Mouse (Mus musculus) MEL (cell line): Measurements from ENCODE around the gene Zfp512. TPM values are rescaled to one million over a fixed set of nuclear protein-coding genes. Genes with fewer than 3 reads are reported as not detected.

Experiments used
- DNase-seq: peaks from one replicate; pipeline ENCODE4 v3.0.0; 2011; ENCODE audit warnings: low read depth, low spot score
- H3K27ac ChIP-seq: 2 replicates; pipeline ENCODE4 v1.5.1; 2012; ENCODE audit warnings: low read depth, mild to moderate bottlenecking, control low read depth, low read length, moderate library complexity; ENCODE audit not compliant: control insufficient read depth
- H3K27me3 ChIP-seq, 2 experiments: fragments of 150-350 bp in 1 of 2; sonication (generic) in 1 of 2; 2 replicates each; pipeline ENCODE4 v1.6.1; 2012; ENCODE audit warnings: low read length in 2 of 2, mild to moderate bottlenecking in 2 of 2, improper control_type of control experiment in 1 of 2, moderate library complexity in 1 of 2; ENCODE audit not compliant: insufficient read depth in 2 of 2, control insufficient read depth in 1 of 2
- H3K36me3 ChIP-seq, 2 experiments: 2 replicates each; pipeline ENCODE4 v1.6.1; 2012 to 2014; ENCODE audit warnings: low read length in 2 of 2, improper control_type of control experiment in 1 of 2, inconsistent platforms in 1 of 2, mild to moderate bottlenecking in 1 of 2; ENCODE audit not compliant: insufficient read depth in 2 of 2, control insufficient read depth in 1 of 2
- H3K4me1 ChIP-seq, 2 experiments: fragments of 150-350 bp in 1 of 2; sonication (generic) in 1 of 2; 2 replicates each; pipeline ENCODE4 v1.6.1; 2012; ENCODE audit warnings: low read length in 2 of 2, improper control_type of control experiment in 1 of 2, mild to moderate bottlenecking in 1 of 2; ENCODE audit not compliant: insufficient read depth in 2 of 2, control insufficient read depth in 1 of 2
- H3K4me3 ChIP-seq, 2 experiments: fragments of 150-350 bp in 1 of 2; sonication (generic) in 1 of 2; 2 replicates each; pipeline ENCODE4 v1.5.1; 2012; ENCODE audit warnings: low read depth in 2 of 2, low read length in 2 of 2, mild to moderate bottlenecking in 2 of 2, moderate library complexity in 2 of 2, control low read depth in 1 of 2, improper control_type of control experiment in 1 of 2; ENCODE audit not compliant: control insufficient read depth in 1 of 2, insufficient read depth in 1 of 2
- H3K79me2 ChIP-seq: 2 replicates; pipeline ENCODE4 v1.6.1; 2012; ENCODE audit warnings: mild to moderate bottlenecking, low read length, moderate library complexity; ENCODE audit not compliant: control insufficient read depth, poor library complexity, insufficient read depth
- H3K9ac ChIP-seq: 2 replicates; pipeline ENCODE4 v1.6.1; 2012; ENCODE audit warnings: low read depth, mild to moderate bottlenecking, control low read depth, low read length, moderate library complexity; ENCODE audit not compliant: control insufficient read depth, poor library complexity, severe bottlenecking
- H3K9me3 ChIP-seq: fragments of 150-350 bp; sonication (generic); replicated peaks from 2 replicates; pipeline ENCODE4 v1.6.1; 2012; ENCODE audit warnings: mild to moderate bottlenecking, low read length, improper control_type of control experiment, moderate library complexity; ENCODE audit not compliant: insufficient read depth
- BHLHE40 ChIP-seq: IDR thresholded peaks from 2 replicates; pipeline ENCODE4 v1.6.1; 2012; ENCODE audit warnings: low read depth, mild to moderate bottlenecking, inconsistent platforms, low read length, improper control_type of control experiment, borderline replicate concordance
- CHD1 ChIP-seq: IDR thresholded peaks from 2 replicates; pipeline ENCODE4 v1.6.1; 2012; ENCODE audit warnings: low read depth, mild to moderate bottlenecking, inconsistent platforms, low read length, improper control_type of control experiment
- CHD2 ChIP-seq: IDR thresholded peaks from 2 replicates; pipeline ENCODE4 v1.6.1; 2011; ENCODE audit warnings: low read length, improper control_type of control experiment
- CTCF ChIP-seq, 3 experiments: IDR thresholded peaks in 2 of 3; conservative IDR thresholded peaks in 1 of 3; 2 replicates each; pipeline ENCODE4 v1.5.1; 2011 to 2012; ENCODE audit warnings: low read length in 3 of 3, low read depth in 2 of 3, mild to moderate bottlenecking in 2 of 3, improper control_type of control experiment in 1 of 3, inconsistent platforms in 1 of 3, mixed read lengths in 1 of 3, moderate library complexity in 1 of 3; ENCODE audit not compliant: control insufficient read depth in 1 of 3, insufficient read depth in 1 of 3, poor library complexity in 1 of 3, severe bottlenecking in 1 of 3
- ELF1 ChIP-seq: IDR thresholded peaks from 2 replicates; pipeline ENCODE4 v1.6.1; 2014; ENCODE audit warnings: low read depth, mild to moderate bottlenecking, inconsistent platforms, low read length, improper control_type of control experiment, moderate library complexity
- EP300 ChIP-seq, 2 experiments: IDR thresholded peaks; 2 replicates each; pipeline ENCODE4 v1.6.1; 2011; ENCODE audit warnings: improper control_type of control experiment in 2 of 2, low read length in 2 of 2, low read depth in 1 of 2, mild to moderate bottlenecking in 1 of 2
- ETS1 ChIP-seq: IDR thresholded peaks from 2 replicates; pipeline ENCODE4 v1.6.1; 2012; ENCODE audit warnings: low read depth, mild to moderate bottlenecking, inconsistent platforms, low read length, improper control_type of control experiment, moderate library complexity
- GABPA ChIP-seq: IDR thresholded peaks from 2 replicates; pipeline ENCODE4 v1.6.1; 2012; ENCODE audit warnings: low read depth, mild to moderate bottlenecking, inconsistent platforms, low read length, improper control_type of control experiment, moderate library complexity
- GATA1 ChIP-seq: IDR thresholded peaks from 2 replicates; pipeline ENCODE4 v1.6.1; 2011; ENCODE audit warnings: low read depth, low read length, improper control_type of control experiment
- HCFC1 ChIP-seq: IDR thresholded peaks from 2 replicates; pipeline ENCODE4 v1.6.1; 2012; ENCODE audit warnings: low read depth, mild to moderate bottlenecking, inconsistent platforms, low read length, improper control_type of control experiment, moderate library complexity
- JUND ChIP-seq: IDR thresholded peaks from 2 replicates; pipeline ENCODE4 v1.6.1; 2011; ENCODE audit warnings: low read depth, mild to moderate bottlenecking, improper control_type of control experiment, low read length
- KAT2A ChIP-seq: conservative IDR thresholded peaks from 2 replicates; pipeline ENCODE4 v1.6.1; 2012; ENCODE audit warnings: low read depth, low read length, improper control_type of control experiment, inconsistent platforms
- MAFK ChIP-seq: IDR thresholded peaks from 2 replicates; pipeline ENCODE4 v1.6.1; 2011; ENCODE audit warnings: low read depth, mild to moderate bottlenecking, low read length, improper control_type of control experiment, borderline replicate concordance
- MAX ChIP-seq: IDR thresholded peaks from 2 replicates; pipeline ENCODE4 v1.6.1; 2011; ENCODE audit warnings: low read length, improper control_type of control experiment
- MAZ ChIP-seq: IDR thresholded peaks from 2 replicates; pipeline ENCODE4 v1.6.1; 2012; ENCODE audit warnings: low read depth, mild to moderate bottlenecking, inconsistent platforms, low read length, improper control_type of control experiment
- MEF2A ChIP-seq: IDR thresholded peaks from 2 replicates; pipeline ENCODE4 v1.6.1; 2014; ENCODE audit warnings: low read depth, mild to moderate bottlenecking, inconsistent platforms, low read length, improper control_type of control experiment; ENCODE audit not compliant: poor library complexity, insufficient replicate concordance, severe bottlenecking; ENCODE audit errors: extremely low read depth
- MXI1 ChIP-seq: IDR thresholded peaks from 2 replicates; pipeline ENCODE4 v1.6.1; 2011; ENCODE audit warnings: mild to moderate bottlenecking, low read depth, low read length, improper control_type of control experiment
- MYC ChIP-seq: IDR thresholded peaks from 2 replicates; pipeline ENCODE4 v1.6.1; 2011; ENCODE audit warnings: low read depth, mild to moderate bottlenecking, low read length, improper control_type of control experiment, moderate library complexity
- NELFE ChIP-seq: IDR thresholded peaks from 2 replicates; pipeline ENCODE4 v1.6.1; 2011; ENCODE audit warnings: low read depth, low read length, improper control_type of control experiment
- NRF1 ChIP-seq: IDR thresholded peaks from 2 replicates; pipeline ENCODE4 v1.6.1; 2014; ENCODE audit warnings: low read depth, mild to moderate bottlenecking, inconsistent platforms, low read length, improper control_type of control experiment, moderate library complexity; ENCODE audit not compliant: poor library complexity, insufficient read depth, severe bottlenecking
- POLR2A ChIP-seq, 2 experiments: IDR thresholded peaks; 2 replicates each; pipeline ENCODE4 v1.6.1; 2011 to 2012; ENCODE audit warnings: low read length in 2 of 2, mild to moderate bottlenecking in 2 of 2, control low read depth in 1 of 2, improper control_type of control experiment in 1 of 2, low read depth in 1 of 2, moderate library complexity in 1 of 2; ENCODE audit not compliant: control insufficient read depth in 1 of 2, insufficient read depth in 1 of 2, poor library complexity in 1 of 2
- POLR2AphosphoS2 ChIP-seq: IDR thresholded peaks from 2 replicates; pipeline ENCODE4 v1.6.1; 2011; ENCODE audit warnings: low read length, improper control_type of control experiment
- POLR2AphosphoS5 ChIP-seq: IDR thresholded peaks from 2 replicates; pipeline ENCODE4 v1.6.1; 2012; ENCODE audit warnings: low read depth, borderline replicate concordance, mild to moderate bottlenecking, inconsistent platforms, low read length, moderate library complexity, mixed read lengths
- RAD21 ChIP-seq: IDR thresholded peaks from 2 replicates; pipeline ENCODE4 v1.6.1; 2011; ENCODE audit warnings: mild to moderate bottlenecking, low read depth, low read length, improper control_type of control experiment
- RCOR1 ChIP-seq: IDR thresholded peaks from 2 replicates; pipeline ENCODE4 v1.6.1; 2012; ENCODE audit warnings: low read depth, mild to moderate bottlenecking, inconsistent platforms, low read length, improper control_type of control experiment
- SIN3A ChIP-seq: IDR thresholded peaks from 2 replicates; pipeline ENCODE4 v1.6.1; 2012; ENCODE audit warnings: low read length, improper control_type of control experiment, inconsistent platforms
- TAL1 ChIP-seq: IDR thresholded peaks from 2 replicates; pipeline ENCODE4 v1.6.1; 2012; ENCODE audit warnings: mild to moderate bottlenecking, inconsistent platforms, low read length, moderate library complexity, mixed read lengths
- TBP ChIP-seq: IDR thresholded peaks from 2 replicates; pipeline ENCODE4 v1.8.0; 2011; ENCODE audit warnings: low read depth, low read length, improper control_type of control experiment
- TCF12 ChIP-seq: IDR thresholded peaks from 2 replicates; pipeline ENCODE4 v1.6.1; 2014; ENCODE audit warnings: low read depth, mild to moderate bottlenecking, inconsistent platforms, low read length, improper control_type of control experiment, moderate library complexity
- UBTF ChIP-seq: IDR thresholded peaks from 2 replicates; pipeline ENCODE4 v1.6.1; 2012; ENCODE audit warnings: low read depth, mild to moderate bottlenecking, inconsistent platforms, low read length, improper control_type of control experiment, moderate library complexity, borderline replicate concordance; ENCODE audit not compliant: insufficient read depth
- USF1 ChIP-seq: IDR thresholded peaks from 2 replicates; pipeline ENCODE4 v1.6.1; 2014; ENCODE audit warnings: low read depth, mild to moderate bottlenecking, inconsistent platforms, low read length, improper control_type of control experiment, moderate library complexity
- USF2 ChIP-seq, 2 experiments: IDR thresholded peaks; 2 replicates each; pipeline ENCODE4 v1.6.1; 2011 to 2012; ENCODE audit warnings: improper control_type of control experiment in 2 of 2, low read length in 2 of 2, borderline replicate concordance in 1 of 2, inconsistent platforms in 1 of 2, low read depth in 1 of 2, mild to moderate bottlenecking in 1 of 2; ENCODE audit not compliant: insufficient read depth in 1 of 2
- ZC3H11A ChIP-seq: IDR thresholded peaks from 2 replicates; pipeline ENCODE4 v1.6.1; 2012; ENCODE audit warnings: low read depth, mild to moderate bottlenecking, inconsistent platforms, low read length, improper control_type of control experiment
- ZKSCAN1 ChIP-seq: IDR thresholded peaks from 2 replicates; pipeline ENCODE4 v1.6.1; 2012; ENCODE audit warnings: low read depth, mild to moderate bottlenecking, inconsistent platforms, low read length, improper control_type of control experiment, moderate library complexity
- ZNF384 ChIP-seq: IDR thresholded peaks from 2 replicates; pipeline ENCODE4 v1.6.1; 2012; ENCODE audit warnings: low read depth, mild to moderate bottlenecking, inconsistent platforms, low read length, improper control_type of control experiment
- polyA plus RNA-seq, 2 experiments: library from polyadenylated mRNA; stranded (reverse) in 1 of 2; unstranded in 1 of 2; fragments of >175 nt in 1 of 2; fragments of >200 nt in 1 of 2; gene quantifications; 2 replicates each; pipeline versions ENCODE4 v1.2.1 to v1.2.4; 2012; ENCODE audit warnings: low replicate concordance in 2 of 2, low read depth in 1 of 2; ENCODE audit not compliant: insufficient read length in 2 of 2, insufficient read depth in 1 of 2, missing spikeins in 1 of 2
- total RNA-seq: library from RNA; depleted of rRNA; stranded (reverse); fragments of 300-350 nt; gene quantifications from 2 replicates; pipeline ENCODE4 v1.2.3, GENCODE M21; 2012

Gene Zfp512
- total and polyA plus RNA-seq, 3 experiments: 36.6 to 47.0 TPM; not detected in 1

DNA sequence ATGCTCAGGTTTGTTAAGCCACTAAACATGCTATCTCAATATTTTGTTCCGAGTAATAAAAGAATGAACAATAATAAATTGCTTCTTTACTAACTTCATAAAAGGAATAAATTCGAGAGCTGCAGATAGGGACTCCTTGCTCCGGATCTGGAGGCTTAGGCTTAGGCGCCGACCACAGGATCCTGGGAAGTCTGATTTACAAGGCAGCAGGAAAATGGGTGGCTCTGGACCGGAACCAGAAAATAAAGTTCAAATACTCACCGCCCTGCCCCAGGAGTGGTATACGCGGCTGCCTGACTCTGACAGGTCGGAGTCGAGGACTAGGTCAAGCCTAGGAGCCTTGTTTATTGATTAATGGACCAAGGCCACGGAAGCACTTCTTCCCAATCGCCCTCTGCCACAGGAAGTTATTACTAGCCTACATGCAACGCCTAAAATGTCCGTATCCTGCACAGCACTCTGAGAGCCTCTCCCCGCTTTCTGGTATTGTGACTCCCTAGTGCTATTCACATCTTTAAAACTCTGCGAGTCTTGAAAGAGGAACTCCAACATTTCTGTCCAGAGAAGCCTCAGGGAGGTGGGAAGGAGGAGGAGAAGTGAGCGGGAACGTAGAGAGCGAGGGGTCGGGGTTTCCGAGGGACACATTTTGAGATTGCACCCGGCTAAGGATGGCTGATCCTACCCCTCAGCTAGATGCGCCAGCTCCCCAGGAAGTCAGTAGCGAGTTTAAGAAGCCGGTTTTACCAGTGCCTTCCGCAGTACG lies 74.3 kb downstream of the Zfp512 start, which contains the start of gene Slc4a1ap:
Gene Slc4a1ap, plus strand, starts transcription at position 642 of the 763 bp plus-strand sequence.
- Histone ChIP-seq H3K27ac (peak within 1 kb of the TSS; percentile 88), H3K79me2 (peaks cover 13% of the 10 kb centered on the region), H3K4me3 (peak within 1 kb of the TSS; percentile 81 to 96), H3K9me3 (no peaks in the 10 kb centered on the region), H3K27me3 (no peaks in the 10 kb centered on the region), H3K36me3 (peaks cover 8 to 19% of the 10 kb centered on the region in 2 experiments), H3K4me1 (peaks cover 0 to 11% of the 10 kb centered on the region in 2 experiments; a peak in 3 of 4 replicates), H3K9ac (peak within 1 kb of the TSS; percentile 84)
- DNase-seq: peak; percentile 95
- TF ChIP-seq TAL1 (no peak), RAD21 (no peak), KAT2A (peak; percentile 88), ETS1 (no peak), NELFE (peak; percentile 77), USF1 (no peak), ELF1 (peak; percentile 74), TCF12 (peak; percentile 50; the same call in 1 of the 2 replicates), UBTF (0 out of 2 replicates have a peak, but pooled peaks have one; percentile 56), MEF2A (no peak), ZKSCAN1 (no peak), EP300 (IDR thresholded peaks at IDR 0.05; ENCODE audit: low read depth in 1 of 2, low read length in 2 of 2) (no peak), HCFC1 (peak; percentile 92), GATA1 (0 out of 2 replicates have a peak, but pooled peaks have one; percentile 23), POLR2AphosphoS2 (peak; percentile 70; the same call in 1 of the 2 replicates), USF2 (IDR thresholded peaks at IDR 0.05; ENCODE audit: borderline replicate concordance in 1 of 2, insufficient read depth in 1 of 2, low read depth in 1 of 2, low read length in 2 of 2) (no peak), POLR2AphosphoS5 (no peak), CTCF (IDR thresholded peaks at IDR 0.05 in 2 of 3, conservative IDR thresholded peaks at IDR 0.05 in 1 of 3; ENCODE audit: control insufficient read depth in 1 of 3, insufficient read depth in 1 of 3, low read depth in 2 of 3, low read length in 3 of 3, poor library complexity in 1 of 3, severe bottlenecking in 1 of 3) (no peak), POLR2A (IDR thresholded peaks at IDR 0.05; ENCODE audit: control insufficient read depth in 1 of 2, insufficient read depth in 1 of 2, low read depth in 1 of 2, low read length in 2 of 2, poor library complexity in 1 of 2) (peak; percentile 74 to 91), CHD2 (peak; percentile 89), NRF1 (no peak), SIN3A (peak; percentile 80), MAX (no peak), ZNF384 (no peak), MXI1 (peak; percentile 73), CHD1 (0 out of 2 replicates have a peak, but pooled peaks have one; percentile 46), GABPA (no peak), MYC (no peak), TBP (peak; percentile 91), JUND (peak; percentile 54; the same call in 1 of the 2 replicates), RCOR1 (no peak), BHLHE40 (no peak), MAZ (peak; percentile 5; the same call in 1 of the 2 replicates), MAFK (no peak), ZC3H11A (no peak)
